Mouse (Mus musculus) urinary bladder, postnatal 10 days (tissue): ENCODE data around the gene Rbms3.

ENCODE experiments used
- DNase-seq: peaks from one replicate; pipeline ENCODE4 v3.0.0; 2022; ENCODE audit warnings: low spot score

Rbms3 gene

GRCm38 (mm10) chr9:117187116-117188034 lies 442.3 kb downstream of the Rbms3 start:
- no peak for DNase-seq

- DNase-seq, result no peak
Observed at GRCm38 (mm10) chr9:117180658-117181057, 449.1 kb downstream of the Rbms3 start.

DNA sequence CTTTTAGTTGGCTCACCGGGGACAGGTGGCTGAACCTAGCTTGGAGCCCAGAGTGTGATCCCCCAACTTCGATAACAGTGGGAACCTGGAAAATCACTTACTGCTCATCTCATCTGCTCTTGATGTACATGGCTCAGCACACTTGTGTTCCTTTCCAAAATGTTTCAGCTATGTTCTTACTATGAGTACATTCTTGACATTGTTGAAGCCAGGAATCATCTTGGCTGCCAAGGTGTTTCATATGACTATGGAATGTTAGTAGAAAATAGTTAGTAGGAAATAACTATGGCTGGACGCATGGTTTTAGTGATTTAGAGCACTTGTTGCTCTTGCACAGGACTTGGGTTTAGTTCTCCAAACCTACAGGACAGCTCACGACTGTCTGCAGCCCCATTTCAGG lies 451.3 kb downstream of the Rbms3 start:
- DNase-seq, result no peak

DNA sequence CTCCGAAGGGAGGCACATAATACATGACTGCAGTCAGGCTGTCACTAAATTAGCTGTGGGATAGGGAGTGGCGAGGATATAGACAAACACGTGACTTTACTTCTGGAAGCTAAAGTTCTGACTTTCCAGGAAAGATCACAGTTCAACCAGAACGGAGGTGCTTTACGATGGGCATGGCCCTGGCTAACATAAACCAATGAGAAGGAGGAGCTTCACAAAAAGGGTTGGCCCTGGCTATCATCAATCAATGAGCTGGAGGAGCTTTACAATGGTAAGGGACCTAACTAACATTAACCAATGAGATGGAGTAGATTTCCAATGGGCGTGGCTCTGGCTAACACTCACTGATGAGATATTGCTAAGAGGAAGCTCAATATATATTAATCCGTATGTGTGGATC lies 457.2 kb downstream of the Rbms3 start:
- DNase-seq, result no peak

GRCm38 (mm10) chr9:117169196-117169595 lies 460.5 kb downstream of the Rbms3 start:
- DNase-seq, result no peak

- DNase-seq, result no peak
Observed at GRCm38 (mm10) chr9:117163143-117163542, 466.6 kb downstream of the Rbms3 start.

- no peak for DNase-seq
Observed at GRCm38 (mm10) chr9:117161150-117161549, 468.6 kb downstream of the Rbms3 start.

DNA sequence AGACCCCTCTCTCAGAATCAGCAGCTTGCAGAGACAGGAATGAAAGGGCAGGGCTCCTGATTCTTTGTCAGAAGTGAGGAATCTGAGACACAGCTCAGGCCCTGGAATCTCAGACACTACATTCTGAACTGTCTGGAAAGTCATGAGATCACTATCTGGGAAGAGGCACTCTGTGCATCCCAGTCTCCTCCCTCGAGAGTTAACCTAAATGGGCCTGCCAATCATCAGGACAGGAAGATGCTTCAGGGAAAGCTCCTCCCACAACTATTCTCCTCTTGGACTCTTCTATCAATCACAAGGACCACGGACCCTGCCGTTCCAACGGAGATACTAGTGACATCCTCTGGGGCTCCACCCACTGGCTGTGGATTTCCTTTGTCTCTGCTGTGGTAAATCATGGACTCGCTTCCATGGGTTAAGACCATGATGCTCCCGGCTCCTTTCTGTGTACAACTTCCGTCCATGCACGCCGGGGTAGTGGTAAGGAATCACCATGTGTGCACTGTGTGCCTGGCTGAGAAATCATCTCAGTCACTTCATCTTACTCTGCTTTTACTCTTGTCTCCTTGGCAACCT lies 473.3 kb downstream of the Rbms3 start:
- DNase-seq, result no peak

- DNase-seq, result no peak
Observed at GRCm38 (mm10) chr9:117154590-117154989, 475.1 kb downstream of the Rbms3 start.

DNA sequence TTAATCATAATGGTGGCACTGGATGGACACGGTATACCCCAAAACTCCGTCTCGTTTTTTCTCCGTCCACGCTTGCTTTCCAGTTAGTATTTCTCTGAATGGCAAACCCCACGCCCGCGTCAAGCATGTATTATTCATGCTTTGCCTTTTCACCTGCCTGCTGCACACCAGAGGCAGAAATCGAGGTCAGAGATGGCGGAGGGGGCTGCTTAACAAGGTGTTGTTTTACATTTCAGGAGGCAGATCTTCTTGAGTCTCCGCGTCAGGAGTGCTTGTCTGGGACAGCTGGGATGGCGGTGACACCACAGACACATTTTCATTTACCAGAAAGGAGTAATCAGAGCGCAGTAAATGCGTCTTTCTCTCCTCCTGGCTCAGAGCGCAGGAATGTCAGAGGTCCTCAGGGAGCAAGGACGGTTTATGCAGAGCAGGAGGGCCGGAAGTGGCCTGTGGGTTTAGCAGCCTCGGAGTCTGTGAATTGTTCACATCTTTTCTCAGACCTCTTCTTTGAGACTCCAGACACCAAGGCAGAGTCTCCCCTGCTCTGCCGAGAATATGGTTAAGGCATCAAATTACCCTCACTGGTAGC lies 475.9 kb downstream of the Rbms3 start:
- DNase-seq, result no peak

DNA sequence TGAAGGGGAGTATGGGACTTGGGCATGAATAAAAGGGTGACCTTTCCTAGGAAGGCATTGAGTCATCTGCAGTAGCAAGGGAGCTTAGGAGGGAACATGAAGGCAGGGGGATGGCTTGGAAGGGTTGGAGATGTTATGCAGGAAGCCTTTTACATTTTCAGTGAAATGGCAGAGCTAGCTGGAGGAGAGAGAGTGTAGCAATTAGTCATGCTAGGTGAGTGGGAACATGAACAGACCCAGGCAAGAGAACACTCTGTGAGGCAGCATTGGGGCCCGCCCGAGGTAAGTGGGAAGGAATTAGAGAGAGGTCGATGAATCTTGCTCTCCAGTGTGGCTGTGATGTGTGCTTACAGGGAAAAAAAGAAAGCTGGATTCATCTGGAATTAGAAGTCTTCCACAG lies 477.8 kb downstream of the Rbms3 start:
- no peak for DNase-seq

DNA sequence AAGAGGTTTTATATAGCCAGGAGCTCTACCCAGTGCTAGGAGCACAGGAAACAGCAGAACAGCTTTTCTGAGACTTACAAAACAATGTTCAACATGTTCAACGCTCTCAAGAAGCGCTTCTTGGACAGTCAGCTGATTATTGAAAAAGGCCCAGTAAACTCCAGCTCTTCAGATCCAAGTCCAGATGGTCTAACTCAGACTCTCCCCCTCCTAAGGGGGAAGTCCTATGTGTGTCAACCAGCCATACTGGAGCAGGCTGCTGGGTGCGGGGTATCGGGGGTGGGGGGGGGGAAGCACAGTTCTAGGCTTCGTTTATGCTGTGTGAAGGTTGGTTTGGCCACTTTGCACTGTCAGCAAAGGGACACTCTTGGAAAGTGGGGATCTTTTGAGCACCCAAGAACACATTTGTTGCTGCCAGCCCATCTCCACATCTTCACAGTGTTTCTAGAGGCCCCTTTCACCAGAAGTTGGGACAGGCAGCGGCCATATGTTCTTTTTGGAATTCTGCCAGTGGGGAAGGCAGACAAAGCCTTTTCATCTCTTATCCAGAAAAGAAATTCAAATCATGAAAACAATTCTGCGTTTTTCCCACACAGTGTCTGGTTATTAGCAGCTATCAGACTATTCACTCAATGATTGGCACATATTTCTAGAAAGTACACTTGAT lies 485.5 kb downstream of the Rbms3 start:
- DNase-seq, result no peak

- DNase-seq, result no peak
Observed at GRCm38 (mm10) chr9:117139971-117140370, 489.7 kb downstream of the Rbms3 start.

GRCm38 (mm10) chr9:117136410-117136809 lies 493.3 kb downstream of the Rbms3 start:
- no peak for DNase-seq

GRCm38 (mm10) chr9:117134043-117134442 lies 495.7 kb downstream of the Rbms3 start:
- DNase-seq, result no peak

- DNase-seq, result no peak
Observed at GRCm38 (mm10) chr9:117126816-117127215, 502.9 kb downstream of the Rbms3 start.

DNA sequence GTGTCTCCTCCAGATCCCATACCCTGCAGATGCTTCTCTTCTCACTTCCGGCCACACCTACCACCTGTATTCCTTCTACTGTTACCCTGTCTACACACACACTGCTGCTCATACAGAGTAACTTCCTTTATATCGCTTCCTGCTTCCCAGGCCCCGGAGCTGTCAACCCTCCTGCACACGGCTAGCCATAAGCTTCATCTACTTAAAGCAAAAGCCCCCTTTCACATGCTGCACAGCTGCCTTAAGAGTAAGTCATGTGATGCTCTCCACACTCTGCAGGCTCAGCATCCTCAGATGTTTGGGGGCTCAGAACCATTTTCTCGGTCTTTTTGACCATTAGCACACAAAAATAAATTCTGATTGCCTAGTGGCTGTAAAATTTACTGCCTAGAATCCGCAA lies 503.9 kb downstream of the Rbms3 start:
- no peak for DNase-seq

- DNase-seq, result no peak
Observed at GRCm38 (mm10) chr9:117121572-117121971, 508.1 kb downstream of the Rbms3 start.

GRCm38 (mm10) chr9:117117181-117117729 lies 512.5 kb downstream of the Rbms3 start:
- DNase-seq, result no peak

DNA sequence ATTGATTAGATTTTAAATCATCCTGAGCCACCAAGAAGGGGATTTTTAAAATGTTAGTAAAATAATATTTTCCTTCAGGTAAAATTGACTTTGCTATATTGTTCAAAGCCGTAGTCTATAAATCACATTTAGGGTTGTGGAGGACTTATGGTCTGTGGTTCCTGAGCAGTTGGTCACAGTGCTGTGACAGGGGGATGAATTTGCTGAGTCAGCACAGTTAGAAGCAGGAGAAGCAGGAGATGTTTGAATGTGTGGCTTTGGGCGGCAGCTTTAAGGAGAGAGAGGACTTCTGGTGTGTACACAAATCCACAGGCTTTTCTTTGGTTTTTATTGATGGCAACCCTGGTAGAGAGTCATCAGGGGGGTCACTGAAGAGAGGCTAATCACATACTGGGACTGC lies 514.1 kb downstream of the Rbms3 start:
- no peak for DNase-seq

GRCm38 (mm10) chr9:117113592-117113991 lies 516.1 kb downstream of the Rbms3 start:
- DNase-seq, result no peak

DNA sequence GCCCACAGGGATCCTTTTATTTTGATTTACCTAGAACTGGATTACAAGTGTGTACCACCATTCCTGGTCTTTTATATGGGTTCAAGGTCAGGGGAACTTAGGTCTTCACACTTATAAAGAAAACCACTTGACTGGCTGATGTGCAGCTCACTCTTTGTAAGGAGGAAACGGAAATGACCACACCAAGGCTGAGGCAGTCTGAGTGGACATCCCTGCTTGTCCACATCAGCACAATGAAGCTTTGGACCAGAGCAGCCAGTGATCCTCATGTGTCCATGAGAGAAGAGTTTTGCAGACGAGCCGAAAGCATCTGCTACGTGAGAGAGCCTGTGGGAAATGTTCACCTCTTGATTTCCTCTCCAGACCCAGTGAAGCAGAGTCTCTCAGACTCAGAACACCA lies 521.8 kb downstream of the Rbms3 start:
- no peak for DNase-seq
